Mouse (Mus musculus): ENCODE measurements at regions not wholly inside any gene's neighbourhood (a gene's known extent, or its start where the extent isn't known, plus 50 kb on each side); places are given as distances from the start of the nearest gene placed in this dataset.
"Not testable (repeated sequence)": the region's sequence is repeated elsewhere in the genome, so short reads cannot be mapped to it uniquely, and the experiment has no call there.

GRCm38 (mm10) chr14:58282264-58282663 is 211.9 kb downstream of the Fgf9 start:
- H3K9me3 ChIP-seq (replicated peaks; ENCODE audit: low read length) = no peaks in the 10 kb centered on the region
- dilution Hi-C loops (cut with MboI; ENCODE audit: extremely low pct_ligation_motif_present, extremely low pct_unique_long_range_greater_than_20kb, low sequenced_read_pairs) = no loop called here

GRCm38 (mm10) chr14:58274440-58274839 is 204.1 kb downstream of the Fgf9 start:
- H3K4me2 ChIP-seq (ENCODE audit: insufficient read depth, low read depth, poor library complexity, severe bottlenecking); dilution Hi-C loops (cut with MboI; ENCODE audit: extremely low pct_ligation_motif_present, extremely low pct_unique_long_range_greater_than_20kb, low sequenced_read_pairs); H3K27ac ChIP-seq (ENCODE audit: insufficient read depth, low read depth); in situ Hi-C loops (cut with MboI; ENCODE audit: low pct_ligation_motif_present, low pct_unique_long_range_greater_than_20kb, low sequenced_read_pairs); H3K4me1 ChIP-seq (ENCODE audit: control insufficient read depth in 1 of 2, insufficient read depth in 2 of 2); H3K27me3 ChIP-seq (replicated peaks); H3K9ac ChIP-seq (ENCODE audit: insufficient read depth, low read depth); H3K9me3 ChIP-seq (replicated peaks; ENCODE audit: low read length); DNase-seq (ENCODE audit: extremely low read depth); H3K79me2 ChIP-seq (replicated peaks; ENCODE audit: control insufficient read depth, extremely low read depth, insufficient read depth, poor library complexity, severe bottlenecking); H3K4me3 ChIP-seq (replicated peaks in 1 of 3; ENCODE audit: low read depth in 2 of 3, low read length in 2 of 3, poor library complexity in 1 of 3); H3K36me3 ChIP-seq (replicated peaks in 1 of 2; ENCODE audit: control insufficient read depth in 1 of 2, insufficient read depth in 1 of 2, low read length in 1 of 2): not testable (repeated sequence)

More at GRCm38 (mm10) chr14:58282264-58282663, 211.9 kb downstream of the Fgf9 start:
- Histone ChIP-seq H3K4me1 (ENCODE audit: control insufficient read depth in 1 of 2, insufficient read depth in 2 of 2) (peaks cover 6 to 25% of the 10 kb centered on the region in 2 experiments; a peak in 3 of 4 replicates), H3K4me3 (replicated peaks in 1 of 3; ENCODE audit: low read depth in 2 of 3, low read length in 2 of 3, poor library complexity in 1 of 3) (no peak overlapping the region), H3K36me3 (replicated peaks in 1 of 2; ENCODE audit: control insufficient read depth in 1 of 2, insufficient read depth in 1 of 2, low read length in 1 of 2) (no peaks in the 10 kb centered on the region), H3K4me2 (ENCODE audit: insufficient read depth, low read depth, poor library complexity, severe bottlenecking) (no peak overlapping the region), H3K27ac (ENCODE audit: insufficient read depth, low read depth) (no peak overlapping the region), H3K79me2 (replicated peaks; ENCODE audit: control insufficient read depth, extremely low read depth, insufficient read depth, poor library complexity, severe bottlenecking) (no peaks in the 10 kb centered on the region), H3K27me3 (replicated peaks) (no peaks in the 10 kb centered on the region), H3K9ac (ENCODE audit: insufficient read depth, low read depth) (no peak overlapping the region)
- in situ Hi-C loops (cut with MboI; ENCODE audit: low pct_ligation_motif_present, low pct_unique_long_range_greater_than_20kb, low sequenced_read_pairs) = no loop called here
- TF ChIP-seq UBTF (IDR thresholded peaks at IDR 0.05; ENCODE audit: low read depth, low read length) (no peak), ZNF384 (IDR thresholded peaks at IDR 0.05; ENCODE audit: low read depth, low read length) (peak; percentile 85)
- no peak for DNase-seq (ENCODE audit: extremely low read depth)

GRCm38 (mm10) chr14:58273693-58274419 is 203.5 kb downstream of the Fgf9 start:
- H3K4me3 ChIP-seq (replicated peaks in 1 of 3; ENCODE audit: low read depth in 2 of 3, low read length in 2 of 3, poor library complexity in 1 of 3) = no peak overlapping the region
- no peak overlapping the region for H3K4me2 ChIP-seq (ENCODE audit: insufficient read depth, low read depth, poor library complexity, severe bottlenecking)
- H3K27ac ChIP-seq (ENCODE audit: insufficient read depth, low read depth) = no peak overlapping the region
- no peaks in the 10 kb centered on the region for H3K9me3 ChIP-seq (replicated peaks; ENCODE audit: low read length)
- no peak overlapping the region for H3K9ac ChIP-seq (ENCODE audit: insufficient read depth, low read depth)
- in situ Hi-C loops (cut with MboI; ENCODE audit: low pct_ligation_motif_present, low pct_unique_long_range_greater_than_20kb, low sequenced_read_pairs) = no loop called here
- no peaks in the 10 kb centered on the region for H3K36me3 ChIP-seq (replicated peaks in 1 of 2; ENCODE audit: control insufficient read depth in 1 of 2, insufficient read depth in 1 of 2, low read length in 1 of 2)
- dilution Hi-C loops (cut with MboI; ENCODE audit: extremely low pct_ligation_motif_present, extremely low pct_unique_long_range_greater_than_20kb, low sequenced_read_pairs) = no loop called here
- H3K79me2 ChIP-seq (replicated peaks; ENCODE audit: control insufficient read depth, extremely low read depth, insufficient read depth, poor library complexity, severe bottlenecking) = no peaks in the 10 kb centered on the region
- H3K4me1 ChIP-seq (ENCODE audit: control insufficient read depth in 1 of 2, insufficient read depth in 2 of 2) = peaks cover 0 to 6% of the 10 kb centered on the region in 2 experiments; a peak in 2 of 4 replicates
- no peak for TF ChIP-seq SMC3 (IDR thresholded peaks at IDR 0.05; ENCODE audit: low read depth, low read length)
- no peak for TF ChIP-seq ZKSCAN1 (IDR thresholded peaks at IDR 0.05; ENCODE audit: borderline replicate concordance, low read depth, low read length)
- TF ChIP-seq ELF1 (IDR thresholded peaks at IDR 0.05; ENCODE audit: low read depth, low read length) = no peak
- TF ChIP-seq ETS1 (conservative IDR thresholded peaks at IDR 0.05; ENCODE audit: low read depth, low read length) = no peak
- no peak for TF ChIP-seq MXI1 (IDR thresholded peaks at IDR 0.05; ENCODE audit: low read depth, low read length)
- H3K27me3 ChIP-seq (replicated peaks) = no peaks in the 10 kb centered on the region
- DNase-seq (ENCODE audit: extremely low read depth) = no peak

All from CH12.LX (cell line).